Mouse (Mus musculus): ENCODE measurements around the gene Phactr3.

DNA sequence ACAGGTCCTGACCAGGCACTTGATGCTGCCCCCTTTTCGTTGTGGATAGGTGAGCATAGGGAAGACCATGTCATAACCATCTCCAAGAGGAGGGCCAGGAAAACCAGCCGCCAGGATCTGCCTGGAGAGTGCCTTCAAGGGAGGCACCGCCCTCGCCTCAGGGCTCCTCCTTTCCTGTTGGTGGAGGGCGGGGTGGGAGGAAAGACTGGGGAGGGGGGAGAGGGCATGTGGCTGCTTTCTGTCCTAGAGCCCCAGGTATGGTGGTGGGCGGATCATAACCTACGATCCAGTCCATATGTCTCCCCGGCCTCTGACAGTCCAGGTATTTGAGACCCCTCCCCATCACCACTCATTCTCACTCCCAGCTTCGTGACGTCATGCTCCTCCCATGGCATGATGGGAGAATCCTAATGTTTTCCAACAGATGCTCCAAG lies 22.7 kb downstream of the Phactr3 start:
- TF ChIP-seq CTCF (IDR thresholded peaks at IDR 0.05; ENCODE audit: borderline replicate concordance, control insufficient read depth, extremely low read depth, insufficient read depth, low read length, poor library complexity) (no peak), POLR2A (IDR thresholded peaks at IDR 0.05; ENCODE audit: control insufficient read depth, extremely low read depth, insufficient read depth, low read length, poor library complexity) (no peak)
